Mouse (Mus musculus): ENCODE data around the gene Maml3. TPM values are rescaled to one million over a fixed set of nuclear protein-coding genes. Genes with fewer than 3 reads are reported as not detected.

Gene Maml3
- polyA plus RNA-seq, 1 experiment from 2014 or later = 3.6 TPM

DNA sequence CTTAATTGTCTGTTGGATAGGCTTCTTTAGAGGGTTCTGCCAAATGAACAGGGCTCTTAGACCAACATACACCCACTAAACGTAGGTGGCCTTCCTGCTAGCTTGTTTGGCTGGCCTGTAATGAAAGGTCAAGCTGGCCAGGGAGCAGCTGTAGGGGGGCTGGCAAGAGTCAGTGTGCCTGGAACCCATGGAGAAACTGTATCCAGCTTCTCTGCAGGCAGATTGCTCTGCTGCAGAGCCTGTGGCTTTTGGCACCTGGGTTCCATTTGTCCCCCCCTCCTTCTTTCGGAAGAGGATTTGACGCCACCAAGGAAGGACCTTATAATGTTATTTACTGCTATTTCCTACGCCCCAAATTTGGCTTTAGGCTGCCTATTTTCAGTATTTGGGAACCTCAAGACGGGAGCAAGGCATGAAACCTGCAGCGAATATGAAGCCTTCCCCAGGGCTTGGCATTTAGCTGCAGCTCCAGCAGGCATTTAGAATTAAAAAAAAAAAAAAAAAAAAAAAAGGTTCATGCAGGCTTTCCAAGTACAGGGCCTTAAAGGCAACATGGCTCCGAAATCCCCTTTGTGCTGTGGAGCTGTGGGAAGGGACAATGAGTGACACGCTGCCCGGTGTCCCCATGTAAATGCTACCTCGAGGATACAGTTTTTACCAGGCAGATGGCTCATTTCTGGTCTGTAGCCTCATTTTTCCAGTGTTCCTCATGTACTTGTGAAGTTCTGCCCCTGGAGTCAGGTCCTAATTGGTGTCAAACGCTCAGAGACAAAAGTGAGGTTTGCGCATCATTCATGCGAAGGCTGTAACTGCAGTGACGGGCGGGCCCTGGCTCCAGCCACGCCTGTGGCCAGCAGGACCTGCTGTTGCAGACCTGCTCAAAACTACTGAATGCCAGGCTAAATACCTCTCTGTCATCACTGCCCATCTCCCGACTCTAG lies 356.2 kb downstream of the Maml3 start:
- WGBS = 74% methylated on average over 17 of the region's 17 CpGs
- no peaks in the 10 kb centered on the region for H3K9me3 ChIP-seq
- H3K36me3 ChIP-seq = no peaks in the 10 kb centered on the region
- peaks cover 57% of the 10 kb centered on the region for H3K4me1 ChIP-seq
- H3K27me3 ChIP-seq (ENCODE audit: insufficient read depth, poor library complexity, severe bottlenecking) = no peaks in the 10 kb centered on the region
- DNase-seq (ENCODE audit: low spot score) = no peak
- H3K27ac ChIP-seq = peak overlapping the region; percentile 89
- H3K4me3 ChIP-seq = no peak overlapping the region

DNA sequence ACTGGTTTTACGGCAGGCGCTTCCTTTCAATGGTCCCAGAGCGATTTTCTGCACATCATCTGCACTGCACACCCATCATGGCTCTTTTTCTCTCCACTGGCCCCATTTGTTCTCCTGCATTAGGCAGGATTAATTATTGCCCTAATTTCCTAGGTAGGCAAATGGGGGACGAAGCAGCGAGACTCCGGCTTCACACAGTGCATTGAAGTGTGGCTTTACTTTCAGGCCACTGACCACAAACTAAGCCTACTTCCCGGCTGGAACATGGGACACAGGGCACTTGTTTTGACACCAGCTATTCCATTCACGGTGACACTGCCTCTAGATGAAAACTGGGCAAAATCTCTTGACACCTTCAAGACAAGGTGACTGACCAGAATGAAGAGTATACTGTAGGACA lies 358.1 kb downstream of the Maml3 start:
- DNase-seq (ENCODE audit: low spot score) = no peak
- no peak overlapping the region for H3K4me3 ChIP-seq
- H3K27me3 ChIP-seq (ENCODE audit: insufficient read depth, poor library complexity, severe bottlenecking) = no peaks in the 10 kb centered on the region
- no peaks in the 10 kb centered on the region for H3K9me3 ChIP-seq
- peak overlapping the region; percentile 6 for H3K27ac ChIP-seq
- H3K4me1 ChIP-seq = peaks cover 70% of the 10 kb centered on the region
- no peaks in the 10 kb centered on the region for H3K36me3 ChIP-seq
- 87% methylated on average over 8 of the region's 8 CpGs for WGBS

DNA sequence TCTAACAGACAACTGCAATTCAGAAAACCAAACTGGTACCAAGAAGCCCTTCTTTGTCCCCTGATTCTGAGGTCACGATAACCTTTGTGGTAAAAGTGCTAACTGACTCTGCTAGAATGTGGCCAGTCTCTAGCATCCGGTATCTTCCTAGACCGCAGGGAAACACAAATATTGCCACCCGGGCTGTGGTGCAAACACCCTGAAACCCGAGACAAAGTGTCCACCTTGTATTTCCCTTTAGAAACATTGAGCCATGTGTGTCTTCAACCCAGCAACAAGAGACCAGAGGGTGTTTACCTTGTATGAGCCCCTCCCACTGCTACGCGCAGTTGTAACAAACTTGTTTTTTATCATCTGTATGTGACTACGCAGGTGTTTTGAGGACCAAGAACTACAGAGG lies 359.7 kb downstream of the Maml3 start:
- 72% methylated on average over 8 of the region's 8 CpGs for WGBS
- no peak overlapping the region for H3K4me3 ChIP-seq
- H3K9me3 ChIP-seq = no peaks in the 10 kb centered on the region
- H3K27me3 ChIP-seq (ENCODE audit: insufficient read depth, poor library complexity, severe bottlenecking) = no peaks in the 10 kb centered on the region
- DNase-seq (ENCODE audit: low spot score) = no peak
- H3K4me1 ChIP-seq = peaks cover 63% of the 10 kb centered on the region
- H3K27ac ChIP-seq = peak overlapping the region; percentile 82; the same call in 1 of the 2 replicates
- no peaks in the 10 kb centered on the region for H3K36me3 ChIP-seq

DNA sequence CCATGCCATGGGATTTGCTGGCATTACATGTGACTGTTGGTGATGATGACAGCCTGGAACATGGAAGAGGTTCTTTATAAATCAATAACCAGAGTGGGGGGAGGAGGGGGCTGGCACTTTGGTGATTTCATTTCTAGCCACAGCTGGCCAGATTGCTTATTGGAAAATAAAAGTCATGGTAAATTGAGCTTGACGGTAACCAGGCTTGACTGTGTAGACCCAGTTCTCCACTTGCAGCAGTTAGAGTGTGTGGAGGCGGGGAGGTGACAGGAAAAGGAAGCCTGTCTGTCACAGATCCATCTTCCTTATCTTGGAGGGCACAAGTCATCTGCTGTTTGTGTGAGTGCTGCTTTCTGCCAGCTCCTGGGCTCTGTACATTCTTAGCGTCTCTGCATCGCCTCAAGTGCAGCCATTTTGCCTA lies 360.5 kb downstream of the Maml3 start:
- Histone ChIP-seq H3K27me3 (ENCODE audit: insufficient read depth, poor library complexity, severe bottlenecking) (no peaks in the 10 kb centered on the region), H3K27ac (peak overlapping the region; percentile 82), H3K36me3 (no peaks in the 10 kb centered on the region), H3K4me1 (peaks cover 61% of the 10 kb centered on the region), H3K4me3 (0 out of 2 replicates have a peak overlapping the region, but pooled peaks have one; percentile 16), H3K9me3 (no peaks in the 10 kb centered on the region)
- WGBS = 8% methylated on average over 4 of the region's 4 CpGs
- no peak for DNase-seq (ENCODE audit: low spot score)

DNA sequence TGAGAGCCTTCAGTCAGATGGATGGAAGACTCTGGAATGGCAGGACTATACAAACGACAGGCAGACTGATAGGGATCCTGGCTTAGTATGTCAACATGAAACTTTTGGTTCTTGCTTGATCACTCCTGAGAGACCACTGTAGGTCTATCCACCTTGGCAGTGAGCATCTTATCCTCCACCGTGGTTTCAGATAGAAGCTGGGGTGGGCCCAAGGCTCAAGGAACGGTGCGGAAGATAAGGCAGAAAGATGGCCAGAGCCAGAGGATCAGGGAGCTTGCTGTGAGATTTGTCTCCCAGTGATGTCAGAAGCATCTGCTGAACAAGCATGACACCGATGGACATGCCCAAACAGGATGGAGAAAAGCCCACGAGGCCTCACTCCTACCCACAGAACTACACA lies 362.5 kb downstream of the Maml3 start:
- Histone ChIP-seq H3K4me3 (no peak overlapping the region), H3K27me3 (ENCODE audit: insufficient read depth, poor library complexity, severe bottlenecking) (no peaks in the 10 kb centered on the region), H3K27ac (peak overlapping the region; percentile 78; the same call in 1 of the 2 replicates), H3K4me1 (peaks cover 65% of the 10 kb centered on the region), H3K36me3 (no peaks in the 10 kb centered on the region), H3K9me3 (no peaks in the 10 kb centered on the region)
- WGBS = 71% methylated on average over 6 of the region's 6 CpGs
- DNase-seq (ENCODE audit: low spot score) = no peak

DNA sequence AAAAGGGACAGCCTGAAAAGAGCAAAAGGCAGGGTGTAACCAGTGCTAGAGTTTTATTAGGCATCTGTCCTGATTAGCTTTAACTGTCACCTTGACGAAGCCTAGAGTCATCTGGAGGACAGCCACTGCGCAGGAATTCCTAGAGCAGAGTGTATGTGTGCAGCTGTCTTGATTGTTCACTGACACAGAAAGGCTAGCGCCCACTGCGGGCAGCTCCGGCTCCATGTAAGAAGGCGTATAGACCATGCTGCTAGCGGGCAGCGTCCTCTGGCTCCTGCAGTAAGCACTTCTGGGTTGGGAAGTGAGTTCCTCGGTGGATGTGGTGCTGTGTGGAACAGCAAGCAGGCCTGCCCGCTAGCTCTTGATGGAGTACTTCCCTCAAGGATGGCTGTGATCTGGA lies 363.1 kb downstream of the Maml3 start:
- Histone ChIP-seq H3K4me3 (no peak overlapping the region), H3K9me3 (no peaks in the 10 kb centered on the region), H3K4me1 (peaks cover 71% of the 10 kb centered on the region), H3K27me3 (ENCODE audit: insufficient read depth, poor library complexity, severe bottlenecking) (no peaks in the 10 kb centered on the region), H3K27ac (peak overlapping the region; percentile 78), H3K36me3 (no peaks in the 10 kb centered on the region)
- WGBS = 59% methylated on average over 10 of the region's 10 CpGs
- DNase-seq (ENCODE audit: low spot score) = no peak

DNA sequence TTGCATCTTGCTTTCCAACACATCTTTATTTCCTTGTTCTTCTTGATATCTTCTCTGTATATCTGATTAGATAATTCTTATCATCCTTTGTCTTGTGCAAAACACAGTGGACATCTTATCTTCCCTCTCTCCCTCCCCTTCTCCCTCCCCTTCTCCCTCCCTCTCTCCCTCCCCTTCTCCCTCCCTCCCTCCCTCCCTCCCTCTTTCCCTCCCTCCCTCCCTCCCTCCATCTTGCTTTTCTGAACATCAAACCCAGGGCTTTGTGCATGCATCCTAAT lies 365.1 kb downstream of the Maml3 start:
- Histone ChIP-seq H3K27me3 (ENCODE audit: insufficient read depth, poor library complexity, severe bottlenecking) (no peaks in the 10 kb centered on the region), H3K9me3 (no peaks in the 10 kb centered on the region), H3K36me3 (no peaks in the 10 kb centered on the region), H3K27ac (peak overlapping the region; percentile 88), H3K4me1 (peaks cover 76% of the 10 kb centered on the region), H3K4me3 (no peak overlapping the region)
- no peak for DNase-seq (ENCODE audit: low spot score)

DNA sequence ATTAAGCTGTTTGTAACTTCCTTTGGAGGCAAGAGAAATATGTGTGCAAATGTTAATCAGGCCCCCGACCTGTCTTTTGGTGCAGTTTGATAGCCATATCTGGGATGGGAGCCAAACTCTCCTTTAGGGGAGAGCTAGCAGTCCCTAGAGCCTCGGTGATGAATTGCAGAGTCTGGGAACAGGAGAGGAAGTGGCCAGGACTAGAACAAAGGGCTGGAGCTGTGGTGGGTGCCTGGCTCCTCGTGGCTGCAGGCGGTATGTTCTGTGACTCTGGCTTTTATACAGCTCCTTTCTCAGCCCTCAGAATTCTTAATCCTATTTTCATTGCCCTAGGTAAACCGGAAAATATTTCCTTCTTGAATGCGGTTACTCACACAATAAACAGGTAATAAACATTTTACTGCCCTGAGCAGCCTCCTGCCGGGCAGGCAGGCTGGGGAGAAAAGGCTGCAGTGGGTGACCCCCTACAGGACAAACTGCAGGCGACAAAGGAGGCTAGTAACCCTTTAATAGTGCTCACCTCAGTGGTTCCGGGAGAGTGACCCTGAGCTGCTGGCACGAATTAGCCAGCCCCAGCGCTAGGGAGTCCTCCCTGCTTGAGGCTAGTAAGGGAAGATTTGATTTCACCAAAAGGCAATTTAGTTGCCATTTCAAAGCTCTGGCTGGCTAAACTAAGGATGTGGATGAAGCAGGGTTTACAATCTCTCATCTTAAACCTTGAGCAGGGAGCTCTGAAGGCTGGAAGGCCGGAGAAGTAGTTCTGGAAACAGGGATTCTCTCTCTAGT lies 365.6 kb downstream of the Maml3 start:
- peak overlapping the region; percentile 24; the same call in 1 of the 2 replicates for H3K4me3 ChIP-seq
- H3K27me3 ChIP-seq (ENCODE audit: insufficient read depth, poor library complexity, severe bottlenecking) = no peaks in the 10 kb centered on the region
- H3K4me1 ChIP-seq = peaks cover 76% of the 10 kb centered on the region
- no peak for DNase-seq (ENCODE audit: low spot score)
- 7% methylated on average over 12 of the region's 12 CpGs for WGBS
- no peaks in the 10 kb centered on the region for H3K36me3 ChIP-seq
- H3K9me3 ChIP-seq = no peaks in the 10 kb centered on the region
- H3K27ac ChIP-seq = peak overlapping the region; percentile 88

DNA sequence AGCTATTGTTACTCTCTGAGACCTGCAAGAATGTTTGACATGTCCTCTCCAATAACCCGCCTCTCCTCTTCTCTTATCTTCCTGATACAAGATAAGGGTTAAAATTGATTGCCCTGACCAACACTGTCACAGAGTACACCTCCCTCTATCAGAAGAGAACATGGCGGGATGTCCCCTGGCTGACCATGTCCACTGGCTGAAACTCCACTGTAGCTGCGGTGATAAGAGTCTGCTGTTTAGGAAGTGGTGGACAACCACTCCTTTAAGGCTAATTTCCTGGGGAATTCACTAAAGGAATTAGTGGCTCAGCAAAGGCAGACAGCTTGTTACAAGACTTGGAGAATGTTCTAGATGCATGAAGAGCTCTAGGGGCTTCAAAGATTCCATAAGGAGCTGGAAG lies 371.2 kb downstream of the Maml3 start:
- H3K27ac ChIP-seq = peak overlapping the region; percentile 44; the same call in 1 of the 2 replicates

DNA sequence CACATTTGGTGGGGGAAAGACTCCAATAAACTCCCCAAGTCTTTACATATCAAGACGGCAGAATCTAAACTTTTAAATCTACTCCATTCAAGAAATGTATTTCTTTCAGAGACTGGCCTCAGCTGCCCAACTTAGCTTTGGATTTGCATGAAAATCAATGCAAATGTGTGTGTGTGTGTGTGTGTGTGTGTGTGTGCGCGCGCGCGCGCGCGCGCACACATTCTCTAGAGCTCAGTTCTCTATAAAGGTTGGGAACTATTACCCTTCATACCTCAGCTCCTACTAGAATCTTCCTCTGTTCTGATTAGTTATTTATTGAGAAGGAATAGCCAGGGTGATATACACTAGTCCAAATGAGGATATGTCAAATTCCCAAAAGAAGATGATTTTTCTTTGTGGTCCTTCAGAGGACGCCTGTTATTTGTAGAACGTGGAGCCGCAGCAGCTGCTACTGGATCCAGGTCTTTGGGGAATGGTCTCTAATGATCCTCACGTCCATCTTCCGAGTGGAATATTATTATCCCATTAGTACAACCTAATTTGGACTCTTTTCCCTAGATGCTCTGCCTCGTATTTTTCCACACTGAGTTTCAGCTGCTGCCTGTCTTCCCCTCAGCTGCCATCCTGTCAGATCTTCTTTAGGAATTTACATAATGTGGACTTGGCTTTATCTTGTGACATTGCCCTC lies 372.8 kb downstream of the Maml3 start:
- 90% methylated on average over 16 of the region's 16 CpGs for WGBS
- Histone ChIP-seq H3K27me3 (ENCODE audit: insufficient read depth, poor library complexity, severe bottlenecking) (no peaks in the 10 kb centered on the region), H3K9me3 (no peaks in the 10 kb centered on the region), H3K4me1 (peaks cover 66% of the 10 kb centered on the region), H3K27ac (peak overlapping the region; percentile 48; the same call in 1 of the 2 replicates), H3K36me3 (no peaks in the 10 kb centered on the region), H3K4me3 (no peak overlapping the region)
- DNase-seq (ENCODE audit: low spot score) = no peak

More for the DNA sequence above, 371.2 kb downstream of the Maml3 start:
- H3K36me3 ChIP-seq = no peaks in the 10 kb centered on the region
- H3K9me3 ChIP-seq = no peaks in the 10 kb centered on the region
- WGBS = 22% methylated on average over 3 of the region's 3 CpGs
- H3K4me1 ChIP-seq = peaks cover 63% of the 10 kb centered on the region
- H3K27me3 ChIP-seq (ENCODE audit: insufficient read depth, poor library complexity, severe bottlenecking) = no peaks in the 10 kb centered on the region
- no peak for DNase-seq (ENCODE audit: low spot score)
- no peak overlapping the region for H3K4me3 ChIP-seq

DNA sequence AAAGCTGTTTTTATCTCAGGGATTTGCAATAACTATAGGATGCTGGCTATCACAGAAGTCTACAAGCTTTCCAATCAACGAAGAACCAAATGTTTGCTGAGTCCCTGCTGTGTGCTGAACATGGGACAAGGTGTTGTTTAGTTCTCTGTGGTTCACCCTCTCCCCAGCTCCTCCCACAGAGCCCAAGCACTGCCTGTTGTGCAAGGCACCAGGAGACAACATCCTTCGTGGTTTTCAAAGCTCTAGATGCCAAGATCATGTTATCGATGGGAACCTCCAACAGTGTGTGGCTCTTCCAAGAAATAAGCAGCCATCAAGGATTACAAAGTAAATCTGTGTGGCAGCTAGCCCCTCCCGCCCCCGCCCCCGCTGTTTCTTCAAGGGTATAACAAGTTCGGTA lies 374.2 kb downstream of the Maml3 start:
- H3K9me3 ChIP-seq = no peaks in the 10 kb centered on the region
- H3K27me3 ChIP-seq (ENCODE audit: insufficient read depth, poor library complexity, severe bottlenecking) = no peaks in the 10 kb centered on the region
- peaks cover 66% of the 10 kb centered on the region for H3K4me1 ChIP-seq
- 84% methylated on average over 7 of the region's 7 CpGs for WGBS
- H3K27ac ChIP-seq = peak overlapping the region; percentile 52; the same call in 1 of the 2 replicates
- DNase-seq (ENCODE audit: low spot score) = no peak
- H3K4me3 ChIP-seq = no peak overlapping the region
- no peaks in the 10 kb centered on the region for H3K36me3 ChIP-seq

DNA sequence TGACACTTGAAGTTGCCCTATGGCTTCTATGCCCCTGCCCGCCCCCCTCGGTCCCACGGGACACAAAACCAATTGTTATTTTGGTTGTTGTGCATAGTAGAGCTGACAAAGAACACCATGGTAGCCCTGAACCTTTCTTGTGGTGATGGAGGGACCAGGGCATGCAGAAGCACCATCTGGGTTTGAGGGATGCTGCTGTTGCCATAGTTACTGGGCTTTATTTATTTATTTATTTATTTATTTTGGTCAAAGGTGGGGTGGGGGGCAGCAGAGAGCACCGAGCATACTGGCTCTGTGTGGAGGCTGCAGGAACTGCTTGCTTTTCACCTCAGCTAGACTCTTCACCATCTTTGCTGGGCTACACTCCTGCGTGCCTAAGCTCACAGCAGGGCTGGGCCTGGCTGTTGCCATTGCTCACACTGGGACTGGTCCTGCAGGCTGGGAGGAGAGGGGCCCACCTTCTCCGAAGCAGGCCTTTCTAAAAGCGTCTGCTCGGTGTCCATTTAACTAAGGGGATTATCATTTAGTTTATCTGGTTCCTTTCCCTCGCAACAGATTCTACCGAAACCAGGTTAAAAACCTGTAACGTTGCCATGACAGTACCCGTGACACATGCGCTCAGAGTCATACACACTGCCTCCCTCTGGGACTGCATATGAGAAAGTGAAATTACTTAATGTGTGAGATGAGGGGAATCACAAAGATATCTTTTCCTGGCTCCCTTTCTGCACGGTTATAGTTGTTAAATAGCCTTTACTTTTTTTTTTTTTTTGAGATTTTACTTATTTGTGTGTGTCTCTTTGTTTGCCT lies 375.6 kb downstream of the Maml3 start:
- no peaks in the 10 kb centered on the region for H3K27me3 ChIP-seq (ENCODE audit: insufficient read depth, poor library complexity, severe bottlenecking)
- peak overlapping the region; percentile 90 for H3K27ac ChIP-seq
- H3K4me1 ChIP-seq = peaks cover 72% of the 10 kb centered on the region
- no peak for DNase-seq (ENCODE audit: low spot score)
- no peaks in the 10 kb centered on the region for H3K9me3 ChIP-seq
- no peak overlapping the region for H3K4me3 ChIP-seq
- WGBS = 55% methylated on average over 14 of the region's 14 CpGs
- H3K36me3 ChIP-seq = no peaks in the 10 kb centered on the region
